Mouse (Mus musculus): Measurements from ENCODE around the gene Slc7a14.

GRCm38 (mm10) chr3:31309371-31309933 is 726 bp downstream of the Slc7a14 start:
- no peak for TF ChIP-seq MAX (IDR thresholded peaks at IDR 0.05; ENCODE audit: low read length)
- no peak for TF ChIP-seq ZC3H11A (IDR thresholded peaks at IDR 0.05; ENCODE audit: low read depth, low read length)
